Mouse (Mus musculus) neutrophil, adult 83 days (primary cell): ENCODE data around the gene Tmem52. TPM values are rescaled to one million over a fixed set of nuclear protein-coding genes. Genes with fewer than 3 reads are reported as not detected.

Source experiments
- total RNA-seq, 2 experiments: library from RNA; stranded (reverse); gene quantifications; one replicate each; pipeline ENCODE4 v1.2.4; 2023

Tmem52 gene
- total RNA-seq, result not detected

GRCm38 (mm10) chr4:155468952-155469351 lies at the start of gene Tmem52:
Gene Tmem52, plus strand, starts transcription at chr4:155469114.

GRCm38 (mm10) chr4:155490990-155491504 lies 22.1 kb downstream of the Tmem52 start, which contains the start of gene Gnb1:
Gene Gnb1, plus strand, starts transcription at chr4:155491361.

Other genes with a start within 250 kb of the Tmem52 start
- gene Ski, start 246.5 kb upstream of the Tmem52 start, total RNA-seq, result 10 to 100 TPM; 30.8 to 31.8 TPM
- gene Faap20, start 219.3 kb upstream of the Tmem52 start, total RNA-seq, result 10 to 100 TPM; 30.7 to 35.7 TPM
- under 1 TPM; 0.28 to 0.79 TPM for gene Prkcz, start 107.8 kb upstream of the Tmem52 start, total RNA-seq
- not detected for gene Gabrd, start 71.0 kb upstream of the Tmem52 start, total RNA-seq
- gene Cfap74, start 59.9 kb upstream of the Tmem52 start, total RNA-seq, result under 1 TPM; 0.48 to 0.55 TPM
- gene Gnb1, start 22.2 kb downstream of the Tmem52 start, total RNA-seq, result 100 to 1,000 TPM; 248 to 278 TPM
- 100 to 1,000 TPM; 330 to 334 TPM for gene Nadk, start 93.3 kb downstream of the Tmem52 start, total RNA-seq
- 10 to 100 TPM; 16.7 to 17.2 TPM for gene Slc35e2, start 132.3 kb downstream of the Tmem52 start, total RNA-seq
- gene Cdk11b, start 155.7 kb downstream of the Tmem52 start, total RNA-seq, result 100 to 1,000 TPM; 112 to 122 TPM
- not detected for gene Gm10563, start 176.3 kb downstream of the Tmem52 start, total RNA-seq
- under 1 TPM; 0.39 to 0.75 TPM for gene Mmp23, start 184.3 kb downstream of the Tmem52 start, total RNA-seq
- 10 to 100 TPM; 36.8 TPM for gene Mib2, start 200.1 kb downstream of the Tmem52 start, total RNA-seq
- gene Fndc10, start 225.2 kb downstream of the Tmem52 start, total RNA-seq, result under 1 TPM; 0.49 to 0.57 TPM
- 10 to 100 TPM; 87.7 to 96.0 TPM for gene Ssu72, start 235.7 kb downstream of the Tmem52 start, total RNA-seq